Comparison of ENCODE assay signal across 12 mouse cellular contexts in genomic region chr16:96848916-96849315, GRCm38 (mm10).
"Had no signal": no experiment of that assay in that cellular context is flagged by ENCODE, and none has a peak within 500 bp of the region (broad histone marks: within the 10 kb centered on the region; RNA-seq: fewer than 3 reads in every experiment).

No protein-coding gene starts in this region.

- ATAC-seq: intestine, postnatal 0 days; liver, embryonic 12.5 days had no signal

- H3K4me3 ChIP-seq: limb, embryonic 15.5 days; liver, embryonic 12.5 days; lung, embryonic 15.5 days; myocyte; neural tube, embryonic 15.5 days had no signal

- H3K27ac ChIP-seq: limb, embryonic 15.5 days; liver, embryonic 12.5 days; lung, embryonic 15.5 days; neural tube, embryonic 15.5 days had no signal

- H3K9ac ChIP-seq: limb, embryonic 15.5 days; liver, embryonic 12.5 days; lung, embryonic 15.5 days; neural tube, embryonic 15.5 days had no signal

- H3K36me3 ChIP-seq: limb, embryonic 15.5 days; liver, embryonic 12.5 days; lung, embryonic 15.5 days; neural tube, embryonic 15.5 days had no signal

- H3K4me1 ChIP-seq: limb, embryonic 15.5 days; liver, embryonic 12.5 days; lung, embryonic 15.5 days had no signal

- H3K27me3 ChIP-seq: limb, embryonic 15.5 days; liver, embryonic 12.5 days; lung, embryonic 15.5 days; neural tube, embryonic 15.5 days had no signal

- H3K9me3 ChIP-seq: limb, embryonic 15.5 days; liver, embryonic 12.5 days; lung, embryonic 15.5 days; neural tube, embryonic 15.5 days had no signal

- H3K4me2 ChIP-seq: limb, embryonic 15.5 days; liver, embryonic 12.5 days; lung, embryonic 15.5 days; neural tube, embryonic 15.5 days had no signal

- DNase-seq: kidney, adult 8-10 months; kidney, postnatal 25 days; lung, postnatal 14 days; right cerebral cortex, adult 18-20 months; right cerebral cortex, postnatal 25 days; thymus, postnatal 36 days had no signal
